Mouse (Mus musculus): ENCODE data around the gene Cblb. TPM values are rescaled to one million over a fixed set of nuclear protein-coding genes. Genes with fewer than 3 reads are reported as not detected.

Cblb gene
- polyA plus RNA-seq, 1 experiment from 2014 or later: 18.6 TPM

- Histone ChIP-seq H3K27me3 (ENCODE audit: control insufficient read depth, insufficient read depth, low read length) (no peaks in the 10 kb centered on the region), H3K4me3 (ENCODE audit: low read depth, low read length) (no peak overlapping the region), H3K9me3 (ENCODE audit: control insufficient read depth, low read depth, low read length) (no peaks in the 10 kb centered on the region), H3K4me1 (ENCODE audit: control insufficient read depth, insufficient read depth, low read length) (peaks cover 15% of the 10 kb centered on the region), H3K36me3 (ENCODE audit: control insufficient read depth, insufficient read depth, low read length) (peaks cover 4% of the 10 kb centered on the region; the same call in 1 of the 2 replicates), H3K9ac (replicated peaks; ENCODE audit: low read depth, low read length) (no peak overlapping the region), H3K27ac (ENCODE audit: low read length) (no peak overlapping the region), H3K4me2 (replicated peaks; ENCODE audit: low read depth, low read length) (no peak overlapping the region)
- 47% methylated on average over 4 of the region's 4 CpGs for WGBS
- ATAC-seq (ENCODE audit: insufficient number of reproducible peaks, insufficient read depth, low FRiP score, low read depth): no peak
Observed at GRCm38 (mm10) chr16:52056164-52056563, 25.1 kb downstream of the Cblb start.

DNA sequence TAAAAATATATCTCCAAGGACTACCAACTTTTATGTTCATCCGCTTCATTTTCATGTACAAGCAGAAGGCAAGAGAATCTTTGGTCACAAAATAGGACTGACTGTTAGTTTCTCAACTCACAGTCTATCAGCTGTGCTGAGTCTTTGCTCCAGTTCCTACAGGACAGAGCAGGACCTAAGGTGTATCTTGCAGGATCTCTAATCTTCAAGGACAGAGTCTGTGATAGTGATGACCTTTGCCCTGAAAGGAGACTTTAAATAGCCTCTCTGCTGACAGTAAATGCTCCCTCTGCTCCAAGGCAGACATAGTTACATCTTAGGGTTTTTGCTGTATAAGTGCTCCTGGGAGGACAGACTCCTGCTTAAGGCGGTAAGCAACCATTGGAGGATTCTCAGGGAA is 26.3 kb downstream of the Cblb start:
- Histone ChIP-seq H3K27ac (ENCODE audit: low read length) (no peak overlapping the region), H3K4me2 (replicated peaks; ENCODE audit: low read depth, low read length) (no peak overlapping the region), H3K4me1 (ENCODE audit: control insufficient read depth, insufficient read depth, low read length) (peaks cover 19% of the 10 kb centered on the region), H3K9me3 (ENCODE audit: control insufficient read depth, low read depth, low read length) (no peaks in the 10 kb centered on the region), H3K4me3 (ENCODE audit: low read depth, low read length) (no peak overlapping the region), H3K27me3 (ENCODE audit: control insufficient read depth, insufficient read depth, low read length) (no peaks in the 10 kb centered on the region), H3K9ac (replicated peaks; ENCODE audit: low read depth, low read length) (no peak overlapping the region), H3K36me3 (ENCODE audit: control insufficient read depth, insufficient read depth, low read length) (no peaks in the 10 kb centered on the region)
- no peak for ATAC-seq (ENCODE audit: insufficient number of reproducible peaks, insufficient read depth, low FRiP score, low read depth)
- WGBS: 93% methylated on average over 2 of the region's 2 CpGs

- no peak overlapping the region for H3K9ac ChIP-seq (replicated peaks; ENCODE audit: low read depth, low read length)
- H3K4me1 ChIP-seq (ENCODE audit: control insufficient read depth, insufficient read depth, low read length): peaks cover 22% of the 10 kb centered on the region
- no peak overlapping the region for H3K27ac ChIP-seq (ENCODE audit: low read length)
- no peak overlapping the region for H3K4me3 ChIP-seq (ENCODE audit: low read depth, low read length)
- H3K27me3 ChIP-seq (ENCODE audit: control insufficient read depth, insufficient read depth, low read length): no peaks in the 10 kb centered on the region
- H3K36me3 ChIP-seq (ENCODE audit: control insufficient read depth, insufficient read depth, low read length): no peaks in the 10 kb centered on the region
- no peaks in the 10 kb centered on the region for H3K9me3 ChIP-seq (ENCODE audit: control insufficient read depth, low read depth, low read length)
- WGBS: 78% methylated on average over 4 of the region's 4 CpGs
- H3K4me2 ChIP-seq (replicated peaks; ENCODE audit: low read depth, low read length): no peak overlapping the region
- ATAC-seq (ENCODE audit: insufficient number of reproducible peaks, insufficient read depth, low FRiP score, low read depth): no peak
Observed at GRCm38 (mm10) chr16:52059535-52059934, 28.5 kb downstream of the Cblb start.

GRCm38 (mm10) chr16:52060100-52060719 is 29.2 kb downstream of the Cblb start:
- H3K9ac ChIP-seq (replicated peaks; ENCODE audit: low read depth, low read length): no peak overlapping the region
- no peaks in the 10 kb centered on the region for H3K9me3 ChIP-seq (ENCODE audit: control insufficient read depth, low read depth, low read length)
- H3K4me2 ChIP-seq (replicated peaks; ENCODE audit: low read depth, low read length): no peak overlapping the region
- no peak overlapping the region for H3K27ac ChIP-seq (ENCODE audit: low read length)
- WGBS: 55% methylated on average over 17 of the region's 17 CpGs
- H3K36me3 ChIP-seq (ENCODE audit: control insufficient read depth, insufficient read depth, low read length): no peaks in the 10 kb centered on the region
- no peak for ATAC-seq (ENCODE audit: insufficient number of reproducible peaks, insufficient read depth, low FRiP score, low read depth)
- no peaks in the 10 kb centered on the region for H3K27me3 ChIP-seq (ENCODE audit: control insufficient read depth, insufficient read depth, low read length)
- no peak overlapping the region for H3K4me3 ChIP-seq (ENCODE audit: low read depth, low read length)
- peaks cover 22% of the 10 kb centered on the region for H3K4me1 ChIP-seq (ENCODE audit: control insufficient read depth, insufficient read depth, low read length)

DNA sequence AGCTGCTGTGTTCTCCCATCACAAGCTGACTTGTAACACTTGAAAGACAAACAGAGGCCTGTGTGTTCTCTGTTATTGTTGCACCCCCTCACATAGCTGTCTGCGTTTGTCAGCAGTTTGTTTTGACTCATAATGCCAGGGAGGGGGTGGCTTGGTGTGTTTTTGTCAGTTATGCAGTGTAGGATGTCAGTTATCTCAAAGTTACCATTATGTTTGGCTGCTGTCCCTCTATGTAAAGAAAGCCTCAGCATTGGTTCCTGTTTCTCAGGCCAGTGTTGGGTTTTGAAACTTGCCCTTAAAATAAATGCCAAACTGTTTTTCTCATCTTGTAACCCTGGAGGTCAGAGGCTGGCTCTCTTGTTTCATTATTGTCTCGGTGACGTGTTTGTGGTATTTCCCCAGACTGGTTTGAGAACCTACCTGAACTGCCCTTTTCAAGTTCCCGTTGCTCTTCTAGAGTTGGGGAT is 30.0 kb downstream of the Cblb start:
- H3K36me3 ChIP-seq (ENCODE audit: control insufficient read depth, insufficient read depth, low read length): no peaks in the 10 kb centered on the region
- no peak overlapping the region for H3K4me2 ChIP-seq (replicated peaks; ENCODE audit: low read depth, low read length)
- no peaks in the 10 kb centered on the region for H3K27me3 ChIP-seq (ENCODE audit: control insufficient read depth, insufficient read depth, low read length)
- peaks cover 22% of the 10 kb centered on the region for H3K4me1 ChIP-seq (ENCODE audit: control insufficient read depth, insufficient read depth, low read length)
- no peak for ATAC-seq (ENCODE audit: insufficient number of reproducible peaks, insufficient read depth, low FRiP score, low read depth)
- H3K9me3 ChIP-seq (ENCODE audit: control insufficient read depth, low read depth, low read length): no peaks in the 10 kb centered on the region
- no peak overlapping the region for H3K9ac ChIP-seq (replicated peaks; ENCODE audit: low read depth, low read length)
- WGBS: 46% methylated on average over 4 of the region's 4 CpGs
- no peak overlapping the region for H3K27ac ChIP-seq (ENCODE audit: low read length)
- no peak overlapping the region for H3K4me3 ChIP-seq (ENCODE audit: low read depth, low read length)

DNA sequence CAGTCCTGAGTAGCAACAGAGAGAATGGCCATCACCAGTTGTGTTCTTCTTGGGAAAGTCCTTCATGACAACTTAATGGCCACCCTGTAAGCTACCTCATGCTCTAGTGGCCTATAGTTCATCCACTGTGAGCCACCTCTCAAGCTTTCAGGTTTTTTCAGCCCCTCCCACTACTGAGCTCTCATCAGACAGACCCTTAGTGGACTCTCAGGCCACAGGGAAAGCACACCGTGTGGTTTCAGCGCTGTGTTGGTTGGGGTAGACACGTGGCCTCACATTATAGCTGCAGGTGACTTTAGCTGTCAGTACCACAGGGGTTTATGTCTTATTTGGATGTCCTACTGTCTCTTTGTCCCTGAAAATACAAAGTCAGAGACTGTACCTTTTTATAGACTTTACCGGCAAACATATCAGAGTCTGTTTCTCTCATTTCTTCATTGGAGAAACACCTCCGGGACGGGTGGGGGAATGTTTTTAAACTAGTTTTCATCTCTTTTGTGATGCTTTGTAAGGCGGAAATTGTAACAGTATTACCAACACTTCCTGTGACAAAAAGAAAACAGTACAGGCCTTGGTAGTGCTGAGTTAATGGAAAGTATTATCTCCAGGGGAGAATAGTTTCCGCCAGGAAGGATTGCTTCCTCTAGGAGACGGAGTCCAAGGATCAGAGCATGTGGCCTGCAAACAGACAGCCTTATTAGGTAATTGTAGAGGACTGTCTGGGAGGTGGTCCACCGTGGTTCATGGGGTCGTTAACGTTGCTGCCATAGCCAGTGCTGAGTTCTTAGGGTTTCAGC is 33.5 kb downstream of the Cblb start:
- no peak for ATAC-seq (ENCODE audit: insufficient number of reproducible peaks, insufficient read depth, low FRiP score, low read depth)
- WGBS: 75% methylated on average over 12 of the region's 12 CpGs
- Histone ChIP-seq H3K36me3 (ENCODE audit: control insufficient read depth, insufficient read depth, low read length) (no peaks in the 10 kb centered on the region), H3K9ac (replicated peaks; ENCODE audit: low read depth, low read length) (no peak overlapping the region), H3K4me1 (ENCODE audit: control insufficient read depth, insufficient read depth, low read length) (peaks cover 18% of the 10 kb centered on the region; the same call in 1 of the 2 replicates), H3K4me3 (ENCODE audit: low read depth, low read length) (no peak overlapping the region), H3K27me3 (ENCODE audit: control insufficient read depth, insufficient read depth, low read length) (no peaks in the 10 kb centered on the region), H3K9me3 (ENCODE audit: control insufficient read depth, low read depth, low read length) (no peaks in the 10 kb centered on the region), H3K4me2 (replicated peaks; ENCODE audit: low read depth, low read length) (no peak overlapping the region), H3K27ac (ENCODE audit: low read length) (peak overlapping the region; percentile 10; the same call in 1 of the 2 replicates)

DNA sequence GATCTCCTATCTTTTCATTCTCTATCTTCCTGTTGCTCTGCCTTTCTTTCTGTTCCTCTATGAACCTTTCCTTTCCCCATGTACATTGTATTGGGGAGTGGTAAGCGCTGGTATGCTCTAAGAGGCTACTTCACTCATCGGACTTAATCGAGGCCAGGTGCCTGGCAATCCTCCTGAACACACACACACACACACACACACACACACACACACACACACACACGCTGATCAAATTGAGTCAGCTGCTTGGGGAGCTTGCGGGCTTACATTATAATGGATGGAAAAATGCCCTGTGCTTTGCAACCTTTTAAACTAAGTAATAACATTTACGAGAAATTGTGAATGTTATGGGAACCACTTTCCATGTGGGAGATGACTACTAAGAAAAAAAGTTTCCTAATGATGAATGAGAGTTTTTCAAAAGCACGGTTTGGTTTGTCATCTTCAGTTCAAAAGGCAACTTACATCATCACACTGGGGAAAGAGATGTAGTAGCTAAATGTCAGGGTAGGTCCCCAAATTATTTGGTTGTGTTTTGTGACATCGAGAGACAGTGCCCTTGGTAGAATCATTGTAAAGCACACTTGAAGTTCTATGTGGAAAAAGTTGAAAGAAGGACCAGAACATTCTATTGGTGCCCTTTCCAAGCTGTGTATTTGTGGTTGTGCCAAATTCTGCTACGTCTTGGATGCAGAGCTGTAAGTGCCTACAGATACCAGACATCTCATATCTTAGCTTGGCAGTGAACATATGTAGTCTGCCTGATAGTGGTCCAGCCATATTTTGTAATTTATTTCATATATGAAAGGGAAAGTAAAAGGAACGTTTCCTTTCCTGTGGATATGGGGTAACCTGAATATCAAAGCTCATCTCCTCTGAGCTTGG is 36.8 kb downstream of the Cblb start:
- ATAC-seq (ENCODE audit: insufficient number of reproducible peaks, insufficient read depth, low FRiP score, low read depth): no peak
- 0 out of 2 replicates have a peak, but pooled peaks cover 2% of the 10 kb centered on the region for H3K4me1 ChIP-seq (ENCODE audit: control insufficient read depth, insufficient read depth, low read length)
- no peaks in the 10 kb centered on the region for H3K36me3 ChIP-seq (ENCODE audit: control insufficient read depth, insufficient read depth, low read length)
- H3K9me3 ChIP-seq (ENCODE audit: control insufficient read depth, low read depth, low read length): no peaks in the 10 kb centered on the region
- H3K27me3 ChIP-seq (ENCODE audit: control insufficient read depth, insufficient read depth, low read length): no peaks in the 10 kb centered on the region
- no peak overlapping the region for H3K27ac ChIP-seq (ENCODE audit: low read length)
- no peak overlapping the region for H3K4me3 ChIP-seq (ENCODE audit: low read depth, low read length)
- no peak overlapping the region for H3K4me2 ChIP-seq (replicated peaks; ENCODE audit: low read depth, low read length)
- 81% methylated on average over 10 of the region's 10 CpGs for WGBS
- no peak overlapping the region for H3K9ac ChIP-seq (replicated peaks; ENCODE audit: low read depth, low read length)

GRCm38 (mm10) chr16:52068517-52068874 is 37.5 kb downstream of the Cblb start:
- Histone ChIP-seq H3K36me3 (ENCODE audit: control insufficient read depth, insufficient read depth, low read length) (no peaks in the 10 kb centered on the region), H3K4me2 (replicated peaks; ENCODE audit: low read depth, low read length) (no peak overlapping the region), H3K27ac (ENCODE audit: low read length) (no peak overlapping the region), H3K9ac (replicated peaks; ENCODE audit: low read depth, low read length) (no peak overlapping the region), H3K9me3 (ENCODE audit: control insufficient read depth, low read depth, low read length) (no peaks in the 10 kb centered on the region), H3K4me3 (ENCODE audit: low read depth, low read length) (no peak overlapping the region), H3K27me3 (ENCODE audit: control insufficient read depth, insufficient read depth, low read length) (no peaks in the 10 kb centered on the region), H3K4me1 (ENCODE audit: control insufficient read depth, insufficient read depth, low read length) (0 out of 2 replicates have a peak, but pooled peaks cover 2% of the 10 kb centered on the region)
- no peak for ATAC-seq (ENCODE audit: insufficient number of reproducible peaks, insufficient read depth, low FRiP score, low read depth)
- 89% methylated on average over 3 of the region's 3 CpGs for WGBS
